Mouse (Mus musculus): ENCODE measurements around the gene Map3k12. TPM values are rescaled to one million over a fixed set of nuclear protein-coding genes. Genes with fewer than 3 reads are reported as not detected.

The Map3k12 gene
- polyA plus RNA-seq, 1 experiment from 2014 or later: 55.7 TPM

- H3K9ac ChIP-seq (ENCODE audit: low read depth, low read length): no peak overlapping the region
- H3K27ac ChIP-seq (ENCODE audit: low read depth, low read length): no peak overlapping the region
- peak; percentile 32 for ATAC-seq
- H3K9me3 ChIP-seq (ENCODE audit: control insufficient read depth, low read length): no peaks in the 10 kb centered on the region
- H3K36me3 ChIP-seq (ENCODE audit: control insufficient read depth, insufficient read depth, low read length): peaks cover 57% of the 10 kb centered on the region
- no peaks in the 10 kb centered on the region for H3K4me1 ChIP-seq (ENCODE audit: control insufficient read depth, insufficient read depth, low read depth, low read length)
- no peaks in the 10 kb centered on the region for H3K27me3 ChIP-seq (replicated peaks; ENCODE audit: control insufficient read depth, insufficient read depth, low read length)
- no peak overlapping the region for H3K4me3 ChIP-seq (ENCODE audit: low read length)
- no peak overlapping the region for H3K4me2 ChIP-seq (ENCODE audit: low read length)
- WGBS: 88% methylated on average over 19 of the region's 19 CpGs
These were observed 15.6 kb downstream of the Map3k12 start for GRCm38 (mm10) chr15:102501084-102501814.

- Histone ChIP-seq H3K4me2 (ENCODE audit: low read length) (no peak overlapping the region), H3K27ac (ENCODE audit: low read depth, low read length) (no peak overlapping the region), H3K9me3 (ENCODE audit: control insufficient read depth, low read length) (no peaks in the 10 kb centered on the region), H3K4me3 (ENCODE audit: low read length) (no peak overlapping the region), H3K4me1 (ENCODE audit: control insufficient read depth, insufficient read depth, low read depth, low read length) (no peaks in the 10 kb centered on the region), H3K9ac (ENCODE audit: low read depth, low read length) (no peak overlapping the region), H3K36me3 (ENCODE audit: control insufficient read depth, insufficient read depth, low read length) (peaks cover 60% of the 10 kb centered on the region), H3K27me3 (replicated peaks; ENCODE audit: control insufficient read depth, insufficient read depth, low read length) (no peaks in the 10 kb centered on the region)
- 86% methylated on average over 5 of the region's 5 CpGs for WGBS
- ATAC-seq: no peak
These were observed 16.4 kb downstream of the Map3k12 start for GRCm38 (mm10) chr15:102500479-102500878.

- Histone ChIP-seq H3K4me3 (ENCODE audit: low read length) (no peak overlapping the region), H3K4me1 (ENCODE audit: control insufficient read depth, insufficient read depth, low read depth, low read length) (no peaks in the 10 kb centered on the region), H3K4me2 (ENCODE audit: low read length) (no peak overlapping the region), H3K36me3 (ENCODE audit: control insufficient read depth, insufficient read depth, low read length) (peaks cover 60% of the 10 kb centered on the region), H3K9me3 (ENCODE audit: control insufficient read depth, low read length) (no peaks in the 10 kb centered on the region), H3K9ac (ENCODE audit: low read depth, low read length) (no peak overlapping the region), H3K27ac (ENCODE audit: low read depth, low read length) (no peak overlapping the region), H3K27me3 (replicated peaks; ENCODE audit: control insufficient read depth, insufficient read depth, low read length) (no peaks in the 10 kb centered on the region)
- 88% methylated on average over 6 of the region's 6 CpGs for WGBS
- ATAC-seq: no peak
These were observed 17.0 kb downstream of the Map3k12 start for GRCm38 (mm10) chr15:102499851-102500250.

- H3K4me3 ChIP-seq (ENCODE audit: low read length): no peak overlapping the region
- H3K4me2 ChIP-seq (ENCODE audit: low read length): no peak overlapping the region
- no peaks in the 10 kb centered on the region for H3K4me1 ChIP-seq (ENCODE audit: control insufficient read depth, insufficient read depth, low read depth, low read length)
- H3K9ac ChIP-seq (ENCODE audit: low read depth, low read length): no peak overlapping the region
- H3K27ac ChIP-seq (ENCODE audit: low read depth, low read length): no peak overlapping the region
- H3K27me3 ChIP-seq (replicated peaks; ENCODE audit: control insufficient read depth, insufficient read depth, low read length): no peaks in the 10 kb centered on the region
- WGBS: 77% methylated on average over 3 of the region's 3 CpGs
- ATAC-seq: no peak
- H3K36me3 ChIP-seq (ENCODE audit: control insufficient read depth, insufficient read depth, low read length): peaks cover 57% of the 10 kb centered on the region
- H3K9me3 ChIP-seq (ENCODE audit: control insufficient read depth, low read length): no peaks in the 10 kb centered on the region
These were observed 17.5 kb downstream of the Map3k12 start for GRCm38 (mm10) chr15:102499370-102499769.

GRCm38 (mm10) chr15:102498322-102498721 lies 18.5 kb downstream of the Map3k12 start:
- Histone ChIP-seq H3K9ac (ENCODE audit: low read depth, low read length) (no peak overlapping the region), H3K27ac (ENCODE audit: low read depth, low read length) (no peak overlapping the region), H3K4me1 (ENCODE audit: control insufficient read depth, insufficient read depth, low read depth, low read length) (no peaks in the 10 kb centered on the region), H3K36me3 (ENCODE audit: control insufficient read depth, insufficient read depth, low read length) (peaks cover 47% of the 10 kb centered on the region), H3K4me3 (ENCODE audit: low read length) (no peak overlapping the region), H3K27me3 (replicated peaks; ENCODE audit: control insufficient read depth, insufficient read depth, low read length) (no peaks in the 10 kb centered on the region), H3K9me3 (ENCODE audit: control insufficient read depth, low read length) (no peaks in the 10 kb centered on the region), H3K4me2 (ENCODE audit: low read length) (no peak overlapping the region)
- 90% methylated on average over 3 of the region's 3 CpGs for WGBS
- no peak for ATAC-seq

DNA sequence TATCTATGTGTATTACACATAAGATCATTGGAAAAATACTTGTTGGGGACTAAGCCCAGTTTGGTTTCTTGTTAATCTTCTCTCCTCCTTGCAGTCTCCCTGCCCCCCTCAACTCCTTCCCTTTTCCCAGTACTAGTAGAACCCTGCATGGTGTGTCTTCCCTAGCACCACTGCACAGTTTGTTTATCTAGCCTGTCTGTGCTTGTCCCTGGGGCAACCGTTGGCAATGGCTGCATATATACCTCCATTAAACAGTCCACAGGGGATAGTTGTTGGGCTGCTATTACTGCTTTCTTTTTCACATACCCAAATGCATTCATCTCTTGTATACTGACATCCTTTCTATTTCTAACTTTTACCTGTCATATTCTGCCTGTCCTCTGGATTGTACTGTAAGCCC lies 29.2 kb downstream of the Map3k12 start:
- WGBS: 64% methylated on average over 1 of the region's 1 CpGs
- H3K9ac ChIP-seq (ENCODE audit: low read depth, low read length): no peak overlapping the region
- H3K27ac ChIP-seq (ENCODE audit: low read depth, low read length): no peak overlapping the region
- H3K4me2 ChIP-seq (ENCODE audit: low read length): no peak overlapping the region
- no peak overlapping the region for H3K4me3 ChIP-seq (ENCODE audit: low read length)
- H3K4me1 ChIP-seq (ENCODE audit: control insufficient read depth, insufficient read depth, low read depth, low read length): no peaks in the 10 kb centered on the region
- H3K27me3 ChIP-seq (replicated peaks; ENCODE audit: control insufficient read depth, insufficient read depth, low read length): no peaks in the 10 kb centered on the region
- ATAC-seq: no peak
- peaks cover 59% of the 10 kb centered on the region for H3K36me3 ChIP-seq (ENCODE audit: control insufficient read depth, insufficient read depth, low read length)
- H3K9me3 ChIP-seq (ENCODE audit: control insufficient read depth, low read length): no peaks in the 10 kb centered on the region

DNA sequence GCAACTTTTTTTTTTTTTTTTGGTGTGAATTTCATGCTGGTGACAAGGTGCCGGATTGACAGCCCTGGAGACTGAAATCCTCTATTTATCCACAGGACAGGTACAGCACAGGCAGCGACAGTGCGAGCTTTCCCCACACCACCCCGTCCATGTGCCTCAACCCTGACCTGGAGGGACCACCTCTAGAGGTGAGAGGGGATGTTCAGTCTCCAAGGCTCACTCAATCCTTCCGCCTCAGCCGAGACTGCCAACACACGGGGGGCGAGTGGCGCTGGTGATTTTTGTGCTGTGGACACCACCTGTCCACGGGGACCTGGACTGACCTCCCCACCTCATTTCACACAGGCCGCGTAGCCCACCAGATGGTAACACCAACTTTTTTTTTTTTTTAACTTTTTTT lies 31.0 kb downstream of the Map3k12 start:
- no peak for ATAC-seq
- no peak overlapping the region for H3K4me3 ChIP-seq (ENCODE audit: low read length)
- H3K9ac ChIP-seq (ENCODE audit: low read depth, low read length): no peak overlapping the region
- H3K4me1 ChIP-seq (ENCODE audit: control insufficient read depth, insufficient read depth, low read depth, low read length): no peaks in the 10 kb centered on the region
- no peaks in the 10 kb centered on the region for H3K9me3 ChIP-seq (ENCODE audit: control insufficient read depth, low read length)
- H3K27ac ChIP-seq (ENCODE audit: low read depth, low read length): no peak overlapping the region
- H3K4me2 ChIP-seq (ENCODE audit: low read length): no peak overlapping the region
- 90% methylated on average over 12 of the region's 12 CpGs for WGBS
- no peaks in the 10 kb centered on the region for H3K27me3 ChIP-seq (replicated peaks; ENCODE audit: control insufficient read depth, insufficient read depth, low read length)
- peaks cover 57% of the 10 kb centered on the region for H3K36me3 ChIP-seq (ENCODE audit: control insufficient read depth, insufficient read depth, low read length)

DNA sequence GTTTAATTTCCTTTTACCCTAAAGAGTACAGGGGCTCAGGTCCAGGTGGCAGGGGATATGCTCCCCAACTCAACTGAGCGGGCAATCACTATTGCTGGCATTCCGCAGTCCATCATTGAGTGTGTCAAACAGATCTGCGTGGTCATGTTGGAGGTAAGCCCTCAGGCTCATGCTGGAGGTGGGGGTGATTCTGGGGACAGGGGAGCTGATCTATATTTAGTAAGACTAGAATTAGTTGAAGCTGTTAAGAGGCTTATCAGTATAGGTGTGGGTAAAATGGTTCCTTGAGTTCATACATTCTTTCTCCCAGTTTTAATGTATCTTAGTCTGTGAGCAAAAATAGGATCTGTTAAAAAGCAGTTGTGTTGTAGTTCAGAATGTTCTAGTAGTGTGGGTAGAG lies 33.7 kb downstream of the Map3k12 start:
- WGBS: 92% methylated on average over 3 of the region's 3 CpGs

DNA sequence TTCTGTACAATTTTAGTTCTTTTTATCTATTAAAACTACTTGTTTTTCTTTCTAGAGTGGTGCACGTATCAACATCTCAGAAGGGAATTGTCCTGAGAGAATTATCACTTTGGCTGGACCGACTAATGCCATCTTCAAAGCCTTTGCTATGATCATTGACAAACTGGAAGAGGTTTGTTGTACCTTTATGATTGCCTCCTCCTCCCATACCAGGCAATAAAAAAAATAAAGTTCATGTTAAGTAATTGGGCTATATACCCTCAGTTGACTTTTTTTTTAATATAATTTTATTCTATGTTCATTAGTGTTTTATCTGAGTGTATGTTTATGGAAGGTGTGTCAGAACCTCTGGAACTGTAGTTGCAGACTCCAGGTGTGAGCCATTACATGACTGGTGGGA lies 42.3 kb downstream of the Map3k12 start:
- no peaks in the 10 kb centered on the region for H3K9me3 ChIP-seq (ENCODE audit: control insufficient read depth, low read length)
- H3K27me3 ChIP-seq (replicated peaks; ENCODE audit: control insufficient read depth, insufficient read depth, low read length): no peaks in the 10 kb centered on the region
- no peak for ATAC-seq
- no peak overlapping the region for H3K4me2 ChIP-seq (ENCODE audit: low read length)
- peaks cover 30% of the 10 kb centered on the region for H3K36me3 ChIP-seq (ENCODE audit: control insufficient read depth, insufficient read depth, low read length)
- no peak overlapping the region for H3K9ac ChIP-seq (ENCODE audit: low read depth, low read length)
- peaks cover 13% of the 10 kb centered on the region for H3K4me1 ChIP-seq (ENCODE audit: control insufficient read depth, insufficient read depth, low read depth, low read length)
- no peak overlapping the region for H3K27ac ChIP-seq (ENCODE audit: low read depth, low read length)
- no peak overlapping the region for H3K4me3 ChIP-seq (ENCODE audit: low read length)
- WGBS: 95% methylated on average over 2 of the region's 2 CpGs

More for the DNA sequence above, 33.7 kb downstream of the Map3k12 start:
- no peaks in the 10 kb centered on the region for H3K9me3 ChIP-seq (ENCODE audit: control insufficient read depth, low read length)
- peaks cover 43% of the 10 kb centered on the region for H3K36me3 ChIP-seq (ENCODE audit: control insufficient read depth, insufficient read depth, low read length)
- no peak overlapping the region for H3K9ac ChIP-seq (ENCODE audit: low read depth, low read length)
- H3K4me3 ChIP-seq (ENCODE audit: low read length): no peak overlapping the region
- H3K4me1 ChIP-seq (ENCODE audit: control insufficient read depth, insufficient read depth, low read depth, low read length): no peaks in the 10 kb centered on the region
- H3K27ac ChIP-seq (ENCODE audit: low read depth, low read length): no peak overlapping the region
- H3K4me2 ChIP-seq (ENCODE audit: low read length): no peak overlapping the region
- ATAC-seq: no peak
- H3K27me3 ChIP-seq (replicated peaks; ENCODE audit: control insufficient read depth, insufficient read depth, low read length): no peaks in the 10 kb centered on the region

Measured in hindbrain, embryonic 16.5 days (tissue).